Mouse (Mus musculus): ENCODE data around the gene Gna15.

The Gna15 gene

DNA sequence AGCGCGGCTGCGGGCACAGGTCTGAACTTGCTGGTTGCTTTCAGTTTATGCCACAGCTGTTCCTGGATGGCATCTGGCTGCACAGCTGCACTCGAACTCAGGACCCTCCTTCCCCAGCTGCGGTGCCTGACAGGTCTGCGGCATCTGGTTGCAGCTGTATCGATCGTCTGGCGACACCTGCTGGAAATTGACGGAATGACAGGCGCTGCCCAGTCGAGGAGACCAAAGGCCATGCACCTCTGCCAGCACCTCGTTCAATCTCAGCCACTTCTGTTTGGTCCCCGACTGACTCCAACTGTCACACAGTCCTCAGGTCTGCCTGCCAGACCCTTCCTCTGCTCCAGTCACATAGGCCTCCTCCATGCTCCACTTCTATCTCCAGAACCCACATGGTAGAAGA lies 2.8 kb upstream of the Gna15 start:
- ATAC-seq (ENCODE audit: insufficient number of reproducible peaks, low FRiP score, low TSS enrichment), result no peak

DNA sequence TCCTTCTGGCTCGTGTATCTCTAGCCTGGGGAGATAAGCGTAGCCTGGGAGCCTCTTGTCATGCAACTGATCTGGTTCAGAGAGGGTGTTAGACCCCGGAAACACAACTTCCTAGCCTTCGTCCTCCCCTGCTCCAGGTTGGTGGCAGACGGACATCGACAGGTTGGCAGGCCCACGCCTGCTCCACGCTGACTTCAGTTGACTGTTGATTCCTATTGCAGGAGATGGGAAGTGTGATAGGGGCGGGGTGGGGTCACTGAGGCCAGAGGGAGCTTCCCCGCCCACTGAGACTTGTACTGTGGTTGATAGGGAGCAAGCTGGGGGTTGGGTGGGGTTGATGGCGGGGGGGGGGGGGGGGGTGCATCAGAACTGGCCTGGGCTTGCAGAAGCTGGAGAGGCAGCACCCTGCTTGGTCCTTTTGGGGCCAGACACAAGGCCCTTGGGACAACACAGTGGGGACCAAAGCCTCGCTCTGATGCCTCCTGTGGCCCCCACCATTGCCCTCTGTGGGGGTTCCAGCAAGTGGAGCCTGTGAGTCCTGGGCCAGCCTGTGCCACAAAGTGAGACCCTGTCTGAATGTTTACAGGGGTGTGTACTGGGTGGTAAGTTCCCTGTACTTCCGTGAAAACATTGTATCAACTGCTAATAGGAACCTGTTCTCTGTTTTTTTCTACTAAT lies 1.1 kb upstream of the Gna15 start:
- no peak for ATAC-seq (ENCODE audit: insufficient number of reproducible peaks, low FRiP score, low TSS enrichment)

DNA sequence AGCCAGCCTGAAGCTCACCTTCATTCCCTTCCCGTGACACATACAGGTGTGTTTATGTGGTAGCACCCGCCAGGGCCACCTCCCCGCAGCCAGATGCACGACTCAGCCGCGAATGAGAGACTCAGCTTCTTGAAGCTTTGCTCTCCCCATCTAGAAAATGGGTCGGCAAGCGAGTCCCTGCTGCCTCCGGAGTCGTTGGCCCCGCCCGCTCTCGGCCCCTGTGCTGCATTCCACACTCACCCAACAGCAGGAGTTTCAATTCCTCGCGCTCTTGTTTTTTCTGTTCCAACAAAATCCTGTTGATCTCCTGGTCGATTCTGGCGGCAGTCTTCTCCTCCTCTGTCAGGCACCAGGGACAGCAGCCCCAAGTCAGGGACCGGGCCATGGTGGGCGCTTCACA lies 455 bp downstream of the Gna15 start:
- ATAC-seq (ENCODE audit: insufficient number of reproducible peaks, low FRiP score, low TSS enrichment), result no peak

DNA sequence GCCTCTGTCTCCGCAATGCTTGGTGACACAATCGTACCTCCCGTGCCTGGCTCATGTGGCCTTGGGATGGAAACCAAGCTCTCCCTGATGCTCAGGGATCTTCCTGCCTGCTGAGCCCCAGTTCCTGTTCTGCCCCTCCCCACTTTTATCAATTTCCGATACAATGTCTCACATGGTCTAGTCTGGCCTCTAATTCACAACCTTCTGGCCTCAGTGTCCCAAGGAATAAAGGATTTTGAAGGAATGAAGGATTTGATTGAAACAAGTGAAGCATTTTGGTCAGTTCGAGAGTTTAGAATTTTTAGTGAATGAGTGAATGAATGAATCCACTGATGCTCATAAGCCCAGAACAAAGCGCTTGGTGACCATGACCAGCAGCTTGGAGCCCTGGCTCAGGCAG lies 883 bp downstream of the Gna15 start:
- no peak for ATAC-seq (ENCODE audit: insufficient number of reproducible peaks, low FRiP score, low TSS enrichment)

DNA sequence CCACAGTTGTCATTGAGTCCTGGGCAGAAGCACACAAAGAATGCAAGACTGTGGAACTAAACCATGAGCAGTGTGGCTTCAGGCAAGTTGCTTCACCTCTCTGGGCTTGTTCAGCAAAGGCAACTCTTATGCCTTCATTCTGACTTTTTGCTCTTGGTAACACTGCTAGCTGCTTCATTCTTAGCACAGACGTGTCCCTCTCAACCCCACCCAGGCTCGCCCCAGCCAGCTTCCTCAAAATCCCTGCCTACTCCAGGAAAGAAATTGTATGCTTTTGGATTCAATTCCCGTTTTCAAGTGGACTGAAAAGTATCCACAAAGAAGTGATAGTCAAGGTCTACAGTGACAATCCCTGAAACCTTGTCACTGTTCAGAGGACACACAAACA lies 4.1 kb downstream of the Gna15 start:
- ATAC-seq (ENCODE audit: insufficient number of reproducible peaks, low FRiP score, low TSS enrichment), result no peak

DNA sequence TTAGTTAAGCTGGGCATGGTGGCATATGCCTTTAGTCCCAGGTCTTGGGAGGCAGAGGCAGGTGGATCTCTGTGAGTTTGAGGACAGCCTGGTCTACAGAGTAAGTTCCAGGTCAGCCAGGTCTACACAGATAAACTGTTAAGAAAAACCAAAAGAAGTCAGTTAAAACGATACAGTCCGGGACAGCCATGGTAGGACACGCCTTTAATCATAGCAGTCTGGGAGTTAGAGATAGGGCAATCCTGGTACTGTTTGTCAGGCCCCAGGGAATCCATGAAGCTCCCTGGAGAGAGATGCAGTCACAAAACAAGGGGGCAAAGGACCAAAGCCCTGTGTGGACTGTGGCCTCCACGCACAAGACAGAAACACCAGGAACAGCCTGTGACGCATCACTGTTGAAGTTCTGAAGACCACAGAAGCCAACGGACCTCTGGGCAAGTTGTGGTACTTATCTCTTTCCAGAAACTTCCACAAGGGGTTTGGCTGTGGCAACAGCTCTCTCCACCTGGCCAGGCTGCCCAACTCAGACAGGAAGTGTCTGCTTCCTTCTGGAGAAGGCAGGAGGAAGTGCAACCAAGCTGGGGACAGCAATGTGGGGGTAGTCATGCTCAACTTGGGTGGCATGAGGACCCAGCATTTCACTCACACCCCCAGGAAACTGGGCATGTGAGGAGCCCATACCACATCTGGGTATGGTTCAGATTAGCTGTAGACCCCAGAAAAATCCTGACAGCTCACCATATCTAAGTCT lies 4.6 kb downstream of the Gna15 start:
- no peak for ATAC-seq (ENCODE audit: insufficient number of reproducible peaks, low FRiP score, low TSS enrichment)

DNA sequence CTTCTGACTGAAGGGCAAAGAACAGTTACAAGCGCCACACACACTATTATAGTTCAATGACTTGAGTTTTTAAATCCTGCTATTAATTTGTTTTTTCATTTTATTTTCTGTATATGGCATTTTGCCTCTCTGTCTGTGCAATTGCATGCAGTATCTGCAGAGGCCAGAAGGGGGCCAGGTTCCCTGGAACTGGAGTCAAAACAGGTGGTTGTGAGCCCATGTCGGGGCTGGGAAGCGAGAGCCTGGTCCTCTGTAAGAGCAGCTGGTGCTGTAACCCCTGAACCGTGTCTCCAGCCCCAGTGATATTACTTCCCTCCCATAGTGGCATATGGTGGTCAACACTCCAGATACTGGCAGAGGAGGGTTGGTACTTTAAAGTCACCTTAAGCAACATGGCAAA lies 5.5 kb downstream of the Gna15 start:
- ATAC-seq (ENCODE audit: insufficient number of reproducible peaks, low FRiP score, low TSS enrichment), result no peak

DNA sequence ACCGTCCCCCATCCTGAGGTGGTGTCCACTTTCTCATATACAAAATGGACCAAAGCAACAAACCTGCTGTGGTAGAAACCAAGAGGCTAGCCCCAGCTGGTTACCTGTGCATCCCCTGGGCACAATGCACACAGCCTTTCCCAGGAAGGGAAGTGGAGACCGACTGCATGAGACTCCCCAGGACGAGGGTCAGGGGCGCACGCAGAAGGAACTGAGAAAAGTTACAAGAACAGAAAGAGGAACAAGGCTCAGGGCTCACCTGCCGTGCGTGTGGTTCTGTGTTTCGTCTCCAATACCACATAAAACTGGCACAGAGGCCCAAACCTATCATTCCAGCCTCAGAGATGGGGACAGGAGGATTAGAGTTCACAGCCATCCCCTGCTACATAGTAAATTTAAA lies 6.8 kb downstream of the Gna15 start:
- ATAC-seq (ENCODE audit: insufficient number of reproducible peaks, low FRiP score, low TSS enrichment), result no peak

DNA sequence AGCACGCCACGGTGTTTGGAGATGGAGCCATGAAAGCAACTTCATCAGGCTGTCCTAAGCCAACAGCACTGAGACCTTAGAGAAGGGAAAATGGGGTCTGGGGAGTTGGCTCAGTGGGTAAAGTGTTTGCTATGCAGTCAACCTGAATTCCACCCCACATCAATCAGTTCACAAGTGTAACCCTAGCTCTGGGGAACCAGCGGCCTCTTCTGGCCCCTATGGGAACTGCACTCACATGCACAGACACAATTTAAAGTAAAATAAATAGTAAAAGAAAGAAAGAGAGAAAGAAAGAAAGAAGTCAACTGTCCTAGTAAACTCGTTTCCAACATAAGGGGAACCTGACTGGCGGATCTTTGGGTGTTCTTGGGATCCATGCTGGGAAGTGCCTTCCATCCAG lies 10.2 kb downstream of the Gna15 start:
- no peak for ATAC-seq (ENCODE audit: insufficient number of reproducible peaks, low FRiP score, low TSS enrichment)

DNA sequence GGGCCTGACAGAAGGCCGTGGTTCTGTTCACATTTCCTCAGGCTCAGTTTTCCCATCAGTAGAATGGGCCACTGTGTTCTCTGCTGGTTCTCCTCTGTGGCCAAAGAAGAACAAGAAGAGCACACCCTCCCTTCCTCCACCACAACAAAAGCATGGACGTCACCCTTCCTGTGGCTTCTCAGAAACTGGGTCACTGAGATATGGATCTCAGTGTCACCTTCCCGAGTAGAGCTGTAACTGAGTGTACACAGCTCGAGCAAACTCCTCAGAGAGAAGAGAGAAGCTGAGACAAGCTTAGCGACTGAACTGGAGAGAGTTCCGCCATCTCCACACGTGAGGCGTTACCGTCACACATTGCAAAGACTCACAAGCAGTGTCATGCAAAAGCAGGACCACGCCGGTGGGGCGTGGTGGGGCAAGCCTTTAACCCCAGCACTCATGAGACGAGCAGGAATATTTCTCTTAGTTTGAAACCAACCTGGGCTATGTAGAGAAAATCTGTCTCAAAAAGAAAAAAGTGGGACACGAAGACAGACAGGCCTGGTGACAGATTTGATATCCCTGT lies 13.7 kb downstream of the Gna15 start:
- no peak for ATAC-seq (ENCODE audit: insufficient number of reproducible peaks, low FRiP score, low TSS enrichment)

DNA sequence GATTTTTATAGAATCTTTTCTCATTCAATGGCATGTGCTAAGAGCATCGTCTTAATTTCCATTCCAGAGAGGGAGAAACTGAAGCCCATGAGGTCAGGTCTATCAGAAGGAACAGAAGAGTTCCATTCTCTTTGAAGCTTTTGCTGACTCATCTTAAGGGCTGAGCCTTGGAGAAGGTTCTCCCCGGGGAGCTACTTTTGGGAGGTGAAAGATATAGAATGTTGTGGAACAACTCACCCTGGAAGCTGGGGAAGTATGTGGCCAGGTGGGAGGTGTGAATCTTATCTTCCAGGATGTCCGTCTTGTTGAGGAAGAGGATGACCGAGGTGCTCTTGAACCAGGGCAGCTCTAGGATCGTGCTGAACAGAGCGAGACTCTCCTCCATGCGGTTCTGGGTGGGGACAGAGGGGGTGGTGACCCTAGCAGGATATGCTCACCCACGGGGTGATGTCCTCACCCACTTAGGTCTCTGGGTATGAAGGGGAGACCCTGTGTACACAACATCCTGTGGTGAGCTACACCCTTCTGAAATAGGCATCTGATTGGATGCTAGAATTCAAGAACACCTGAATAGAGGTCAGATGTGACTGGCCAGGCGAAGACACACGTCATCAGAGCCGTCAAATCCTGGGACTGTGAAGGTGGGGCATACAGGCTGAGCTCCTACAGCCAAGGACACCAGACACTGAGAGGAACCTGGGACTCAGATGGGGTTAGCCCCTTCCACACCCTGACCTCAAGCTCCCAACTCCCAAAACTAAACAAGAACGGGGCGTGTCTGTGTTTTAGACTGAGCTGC lies 16.1 kb downstream of the Gna15 start:
- no peak for ATAC-seq (ENCODE audit: insufficient number of reproducible peaks, low FRiP score, low TSS enrichment)

DNA sequence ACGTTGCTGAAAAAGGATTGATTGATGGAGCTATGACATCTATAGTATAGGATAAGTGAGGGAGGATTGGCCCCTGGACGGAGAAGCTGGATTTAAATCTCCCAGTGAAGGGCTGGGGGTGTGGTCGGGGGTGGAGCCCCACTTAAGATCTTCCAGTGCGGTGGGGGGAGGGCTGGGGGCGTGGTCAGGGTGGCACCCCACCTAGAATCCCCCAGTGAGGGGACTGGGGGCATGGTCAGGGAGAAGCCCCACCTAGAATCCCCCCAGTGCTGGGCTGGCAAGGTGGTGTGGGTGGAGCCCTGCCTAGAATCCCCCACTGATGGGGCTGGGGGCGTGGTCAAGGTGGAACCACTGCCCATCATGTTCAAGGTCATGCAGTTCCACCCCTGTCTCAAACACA lies 16.9 kb downstream of the Gna15 start:
- ATAC-seq (ENCODE audit: insufficient number of reproducible peaks, low FRiP score, low TSS enrichment), result no peak

DNA sequence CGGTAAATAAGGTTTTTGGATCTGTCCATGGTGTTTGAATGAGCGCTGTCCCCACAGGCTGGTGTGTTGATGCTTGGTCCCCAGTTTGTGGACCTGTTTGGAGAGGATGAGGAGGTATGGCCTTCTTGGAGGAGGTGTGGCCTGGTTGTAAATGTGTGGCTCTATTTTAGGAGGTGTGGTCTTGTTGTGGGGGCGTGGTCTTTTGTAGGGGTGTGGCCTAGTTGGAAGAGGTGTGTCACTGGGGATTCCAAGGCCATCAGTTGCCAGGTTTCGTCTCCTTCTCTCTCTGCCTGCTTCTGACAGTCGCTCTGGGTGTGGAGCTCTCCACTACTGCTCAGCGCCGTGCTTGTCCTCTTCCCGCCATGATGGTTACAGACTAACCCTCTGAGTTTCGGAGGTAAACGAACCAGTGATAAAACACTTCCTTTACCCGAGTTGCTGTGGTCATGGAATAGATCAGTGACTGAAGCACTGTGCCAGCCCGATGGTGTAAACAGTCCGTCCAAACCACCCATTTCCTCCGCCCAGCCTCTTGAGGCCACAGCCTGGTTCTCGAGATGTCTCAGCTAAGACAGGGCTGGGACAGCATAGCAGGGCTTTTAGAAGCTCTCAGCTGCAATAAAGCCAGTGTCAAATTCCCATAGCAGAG lies 18.9 kb downstream of the Gna15 start:
- no peak for ATAC-seq (ENCODE audit: insufficient number of reproducible peaks, low FRiP score, low TSS enrichment)

DNA sequence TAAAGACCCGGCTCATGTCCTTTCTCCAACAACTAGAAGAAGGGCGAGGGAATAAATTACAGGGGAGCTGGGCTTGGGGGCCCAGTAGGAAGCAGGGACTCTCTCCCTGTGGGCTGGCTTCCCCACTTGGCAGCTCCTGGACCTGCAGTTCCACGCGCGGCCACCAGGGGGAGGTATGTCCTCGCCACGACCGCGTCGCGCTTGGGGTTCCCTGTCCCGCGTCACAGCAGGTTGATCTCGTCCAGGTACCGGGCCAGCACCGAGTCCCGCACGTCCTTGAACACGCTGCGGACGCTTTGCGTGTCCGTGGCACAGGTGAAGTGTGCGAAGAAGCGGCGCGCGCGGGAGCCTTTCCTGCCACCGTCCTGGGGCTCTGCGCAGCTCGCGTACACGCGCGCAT lies 21.4 kb downstream of the Gna15 start:
- peak; percentile 23; the same call in 1 of the 2 replicates for ATAC-seq (ENCODE audit: insufficient number of reproducible peaks, low FRiP score, low TSS enrichment)

DNA sequence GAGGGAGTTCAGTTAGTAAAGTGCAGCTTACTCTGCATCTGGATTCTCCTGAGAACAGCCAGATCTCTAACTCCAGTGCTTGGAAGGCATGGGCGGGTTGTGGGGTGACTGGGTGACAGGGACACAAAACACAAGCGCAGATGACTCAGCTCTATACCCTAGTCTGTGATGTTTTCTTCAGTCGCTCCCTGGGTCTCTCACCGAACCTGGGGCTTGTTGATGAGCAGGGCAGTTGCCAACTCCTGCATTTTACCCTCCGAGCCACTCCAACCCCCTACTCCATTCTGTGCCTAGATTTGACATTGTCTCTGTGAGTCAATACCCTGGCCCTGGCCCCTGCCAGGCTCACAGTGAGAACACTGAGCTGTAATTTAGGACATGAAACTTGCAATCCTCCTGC lies 22.2 kb downstream of the Gna15 start:
- no peak for ATAC-seq (ENCODE audit: insufficient number of reproducible peaks, low FRiP score, low TSS enrichment)

DNA sequence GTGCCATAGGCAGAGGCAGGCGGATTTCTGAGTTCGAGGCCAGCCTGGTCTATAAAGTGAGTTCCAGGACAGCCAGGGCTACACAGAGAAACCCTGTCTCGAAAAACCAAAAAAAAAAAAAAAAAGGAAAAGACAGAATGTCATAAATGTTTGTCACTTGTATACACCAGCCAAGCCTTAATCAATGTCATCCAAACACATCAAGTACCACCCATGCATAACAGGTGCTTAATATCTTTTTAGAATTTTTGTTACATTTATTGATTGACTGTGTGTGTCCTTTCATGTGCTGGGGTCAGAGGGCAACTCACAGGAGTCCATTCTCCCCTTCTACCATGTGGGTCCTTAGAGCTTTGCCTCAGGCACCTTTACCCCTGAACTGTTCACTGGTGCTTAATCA lies 24.0 kb downstream of the Gna15 start, which contains the start of gene S1pr4:
TSS of gene S1pr4 (minus strand) at position 101 of the 400 bp plus-strand sequence.
- no peak for ATAC-seq (ENCODE audit: insufficient number of reproducible peaks, low FRiP score, low TSS enrichment)

DNA sequence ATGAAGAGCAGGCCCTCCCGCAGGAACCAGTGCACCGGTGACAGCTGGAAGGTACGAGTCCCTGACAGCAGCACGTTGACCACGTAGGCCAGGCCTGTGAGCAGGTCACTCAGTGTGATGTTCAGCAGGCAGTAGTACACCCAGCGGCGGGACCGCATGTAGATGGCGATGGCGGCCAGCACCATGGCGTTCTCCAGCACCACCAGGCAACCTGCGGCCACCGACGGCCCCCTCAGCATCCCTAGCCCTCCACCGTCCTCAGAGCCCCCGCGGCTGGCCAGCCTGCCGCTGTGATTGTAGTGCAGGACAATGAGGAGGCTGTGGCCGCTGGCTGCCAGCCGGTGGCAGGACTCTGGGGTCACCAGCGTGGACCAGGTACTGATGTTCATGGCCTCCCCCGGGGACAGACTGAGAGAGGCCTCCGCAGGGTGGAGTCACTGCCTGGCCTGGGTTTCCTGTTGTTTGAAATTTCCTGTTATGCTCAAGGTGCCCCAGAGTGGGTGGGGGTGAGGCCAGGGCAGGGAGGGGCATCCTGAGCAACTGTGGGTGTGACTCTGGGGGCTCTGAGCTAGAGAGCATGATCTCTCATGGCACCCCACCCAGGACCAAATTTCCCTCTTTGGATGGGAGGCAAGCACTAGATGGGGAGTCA lies 24.6 kb downstream of the Gna15 start:
- ATAC-seq (ENCODE audit: insufficient number of reproducible peaks, low FRiP score, low TSS enrichment), result no peak

DNA sequence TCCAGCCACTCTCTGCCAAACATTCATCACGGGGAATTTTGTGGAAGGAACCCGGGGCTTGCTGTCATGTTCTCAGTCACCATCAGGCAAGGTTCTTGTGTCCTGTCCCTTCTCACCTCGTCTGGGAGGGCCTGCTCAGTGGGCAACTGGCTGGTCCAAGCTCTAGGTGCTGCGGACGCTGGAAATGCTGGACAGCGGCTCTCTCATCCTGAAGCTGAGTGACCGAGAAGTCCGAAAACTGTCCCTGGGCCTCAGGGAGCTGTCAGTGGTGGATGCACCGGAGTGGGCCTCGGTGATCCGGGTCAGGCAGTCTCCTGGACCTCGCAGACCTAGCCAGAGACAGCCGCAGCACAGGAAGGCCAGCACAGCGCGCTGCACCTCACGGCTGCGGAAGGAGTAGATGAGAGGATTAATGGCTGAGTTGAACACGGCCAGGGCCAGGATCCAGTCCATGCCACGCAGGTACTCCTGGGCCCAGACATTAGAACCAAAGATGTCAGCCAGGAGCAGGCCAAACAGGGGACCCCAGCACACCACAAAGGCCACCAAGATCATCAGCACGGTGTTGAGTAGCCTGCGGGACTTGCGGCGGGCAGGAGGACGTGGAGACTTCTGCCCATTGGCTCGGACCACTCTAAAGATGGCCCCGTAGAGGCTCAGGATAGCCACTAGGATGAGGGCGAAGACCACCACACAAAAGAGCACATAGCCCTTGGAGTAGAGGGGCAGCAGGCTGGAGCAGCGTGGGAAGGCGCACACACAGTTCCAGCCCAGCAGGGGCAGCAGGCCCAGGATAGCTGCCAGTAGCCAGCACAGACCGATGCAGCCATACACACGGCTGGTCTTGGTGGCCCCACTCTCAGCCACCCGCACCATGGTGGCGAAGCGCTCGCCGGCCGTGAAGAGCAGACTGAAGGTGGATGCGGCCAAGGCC lies 25.4 kb downstream of the Gna15 start:
- no peak for ATAC-seq (ENCODE audit: insufficient number of reproducible peaks, low FRiP score, low TSS enrichment)

All from cerebellum, adult (tissue).